Mouse (Mus musculus) right cerebral cortex, adult 18-20 months (tissue): ENCODE measurements at regions not wholly inside any gene's neighbourhood (a gene's known extent, or its start where the extent isn't known, plus 50 kb on each side); places are given as distances from the start of the nearest gene placed in this dataset.
A peak's percentile ranks its signal among the peaks of the same experiment; 100 is the strongest.

ENCODE experiments used
- DNase-seq: peaks from one replicate; pipeline ENCODE4 v3.0.0; 2022; ENCODE audit warnings: mixed read lengths

DNA sequence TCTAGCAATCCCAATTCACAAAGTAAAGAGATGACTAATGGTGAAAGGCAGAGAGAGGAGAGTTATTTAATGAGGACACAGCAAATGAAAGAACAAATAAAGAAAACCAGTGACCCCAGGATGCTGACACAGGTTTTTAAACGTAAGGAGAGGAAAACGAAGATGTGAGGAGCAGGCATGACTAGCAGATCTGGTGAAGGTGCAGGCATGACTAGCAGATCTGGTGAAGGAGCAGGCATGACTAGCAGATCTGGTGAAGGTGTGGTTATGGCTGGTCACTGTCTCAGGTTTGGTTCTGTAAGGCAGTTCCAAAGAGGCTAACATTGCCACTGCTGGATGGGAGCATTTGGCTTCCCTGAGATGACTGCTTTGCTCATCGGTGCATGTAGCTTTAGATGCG is 57.0 kb downstream of the Mbl2 start:
- DNase-seq = no peak

DNA sequence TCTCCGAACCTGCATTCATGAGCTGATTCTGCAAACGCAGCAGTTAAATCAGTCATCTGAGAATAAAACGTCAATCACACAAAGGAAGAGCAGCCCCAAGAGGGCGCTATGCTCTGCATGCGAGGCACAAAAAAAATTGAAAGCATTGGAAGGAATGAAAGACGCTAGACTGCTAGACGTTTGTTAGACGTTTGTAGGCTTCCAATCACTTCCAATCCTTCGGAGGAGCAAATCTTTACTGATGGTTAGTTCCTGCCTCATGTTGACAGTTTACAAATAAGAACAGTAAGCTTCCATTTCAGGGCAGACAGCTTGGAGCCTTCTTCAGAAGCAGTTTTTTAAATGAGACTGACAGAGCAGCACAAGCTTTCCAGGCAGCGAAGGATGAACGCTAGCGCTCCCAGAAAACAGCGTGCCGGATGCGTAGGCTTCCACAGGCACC is 62.5 kb downstream of the Mbl2 start:
- peak; percentile 25 for DNase-seq

DNA sequence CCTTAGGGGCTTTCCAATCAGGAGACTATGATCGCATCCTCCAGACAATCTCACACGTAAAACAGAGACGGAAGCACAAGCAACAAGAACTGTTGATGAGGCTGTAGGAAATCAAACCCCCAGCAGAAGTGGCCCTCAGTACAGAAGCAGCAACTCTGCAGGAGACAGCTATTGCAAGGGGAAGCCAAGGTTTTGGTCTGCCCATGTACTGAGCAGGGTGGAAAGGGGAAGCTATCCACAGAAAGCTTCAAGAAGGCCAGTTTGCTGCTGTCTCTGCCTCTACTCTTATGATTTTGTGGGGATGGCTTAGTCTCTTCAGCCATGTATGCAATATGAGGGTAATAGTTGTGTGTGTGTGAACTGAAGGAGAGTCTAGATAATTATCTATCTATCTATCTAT is 63.3 kb downstream of the Mbl2 start:
- DNase-seq = no peak

DNA sequence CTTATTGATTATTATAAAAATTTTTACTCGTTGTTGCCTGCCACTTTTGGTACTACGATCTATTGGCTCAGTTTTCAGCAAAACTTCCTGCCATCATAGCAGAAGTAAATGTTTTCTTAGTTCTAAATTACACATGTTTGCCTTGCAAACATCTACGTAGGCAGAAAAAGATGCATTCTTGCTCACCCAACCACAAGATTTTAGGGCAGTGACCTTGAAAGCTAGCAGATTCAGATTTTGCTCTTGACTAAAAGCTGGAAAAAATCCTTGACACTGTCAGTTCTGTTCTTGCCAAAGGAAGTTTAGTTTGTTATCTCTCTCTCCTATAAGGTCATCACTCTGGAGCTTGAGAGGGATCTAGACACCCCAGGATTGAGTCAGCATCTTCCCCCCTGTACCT is 66.8 kb downstream of the Mbl2 start:
- no peak for DNase-seq

DNA sequence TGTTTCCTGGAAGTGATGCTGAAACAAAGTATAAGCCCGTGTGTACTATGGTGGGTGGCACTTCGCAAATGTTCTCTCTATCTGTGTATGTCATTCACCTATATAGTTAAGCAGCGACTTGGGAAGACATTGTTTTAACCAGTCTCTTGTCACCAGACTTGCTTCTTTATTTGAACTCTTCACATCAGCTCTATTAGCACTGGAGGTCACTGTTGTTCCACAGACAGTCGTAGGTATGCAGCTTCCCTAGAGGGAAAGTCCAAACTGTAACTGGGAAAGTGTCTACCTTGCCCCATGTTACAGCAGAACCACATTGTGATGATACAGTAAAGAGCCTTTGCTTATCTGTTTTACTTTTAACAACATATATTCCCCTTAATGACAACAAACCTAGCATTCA is 69.5 kb downstream of the Mbl2 start:
- no peak for DNase-seq

DNA sequence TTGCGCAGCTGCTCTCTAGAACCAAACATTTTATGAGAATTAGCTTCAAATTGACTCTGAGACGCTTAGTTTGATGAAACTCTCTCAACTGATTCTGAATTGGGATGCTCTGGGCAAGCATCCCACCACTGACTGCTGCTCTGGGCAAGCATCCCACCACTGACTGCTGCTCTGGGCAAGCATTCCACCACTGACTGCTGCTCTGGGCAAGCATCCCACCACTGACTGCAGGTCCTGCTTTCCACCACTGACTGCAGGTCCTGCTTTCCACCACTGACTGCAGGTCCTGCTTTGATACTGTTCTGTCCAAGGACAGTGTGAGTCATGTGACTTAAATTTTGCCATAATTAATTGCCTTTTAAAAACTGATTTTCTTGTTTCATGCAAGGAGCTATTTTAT is 73.6 kb downstream of the Mbl2 start:
- no peak for DNase-seq

DNA sequence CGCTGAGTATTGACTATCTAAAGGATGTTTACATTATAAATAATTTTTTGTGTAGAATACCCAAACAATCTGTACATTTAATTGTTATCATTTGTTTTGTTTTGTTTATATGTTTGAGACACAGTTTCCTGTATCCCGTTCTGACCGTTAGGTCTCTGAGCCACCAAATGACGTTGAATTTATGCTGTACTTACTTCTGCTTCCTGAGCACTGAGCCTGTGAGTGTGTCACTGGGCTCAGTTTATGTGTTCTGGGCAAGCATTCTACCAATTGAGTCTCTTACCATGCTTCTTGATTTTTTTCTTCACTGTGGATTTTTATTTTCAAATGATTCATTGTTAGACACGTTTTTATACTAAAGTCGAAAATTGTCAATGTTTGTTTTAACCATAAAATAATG is 74.2 kb downstream of the Mbl2 start:
- no peak for DNase-seq

DNA sequence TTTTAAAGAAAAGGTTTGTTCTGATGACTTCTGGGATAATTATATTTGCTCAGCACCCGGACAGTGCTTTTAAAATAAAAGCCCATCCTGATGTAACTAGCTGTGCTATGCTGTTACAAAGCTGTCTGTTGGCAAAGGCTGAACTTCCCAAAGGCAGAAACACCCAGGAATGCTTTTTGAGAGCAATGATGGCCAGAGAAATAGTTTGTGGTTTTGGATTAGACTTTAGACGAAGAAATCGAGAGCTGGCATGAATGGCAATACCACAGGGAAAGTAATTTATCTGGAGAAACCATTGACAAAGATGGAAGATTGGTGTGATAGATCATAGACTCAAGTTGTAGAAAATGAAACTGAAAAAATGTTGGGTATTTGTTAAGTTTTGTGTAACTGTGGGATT is 84.6 kb downstream of the Mbl2 start:
- DNase-seq = no peak

DNA sequence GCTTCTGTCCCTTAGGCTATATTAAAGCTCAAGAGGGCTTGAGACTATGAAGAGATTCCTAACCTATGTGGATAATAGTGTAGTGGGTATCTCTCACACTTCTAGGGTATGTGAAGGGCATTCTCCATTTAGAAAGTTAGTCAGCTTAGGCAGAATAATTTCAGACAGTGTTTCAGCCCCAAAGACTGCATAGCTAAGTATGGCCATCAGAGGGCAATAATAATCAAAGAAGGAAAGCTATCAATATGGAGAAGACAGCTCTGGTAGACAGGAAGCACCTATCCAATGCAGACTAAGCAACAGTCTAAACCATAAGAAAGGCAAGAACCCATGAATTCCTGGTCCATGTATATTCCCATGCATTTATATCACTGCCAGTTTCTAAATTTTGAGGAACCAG is 95.0 kb downstream of the Mbl2 start:
- DNase-seq = no peak

DNA sequence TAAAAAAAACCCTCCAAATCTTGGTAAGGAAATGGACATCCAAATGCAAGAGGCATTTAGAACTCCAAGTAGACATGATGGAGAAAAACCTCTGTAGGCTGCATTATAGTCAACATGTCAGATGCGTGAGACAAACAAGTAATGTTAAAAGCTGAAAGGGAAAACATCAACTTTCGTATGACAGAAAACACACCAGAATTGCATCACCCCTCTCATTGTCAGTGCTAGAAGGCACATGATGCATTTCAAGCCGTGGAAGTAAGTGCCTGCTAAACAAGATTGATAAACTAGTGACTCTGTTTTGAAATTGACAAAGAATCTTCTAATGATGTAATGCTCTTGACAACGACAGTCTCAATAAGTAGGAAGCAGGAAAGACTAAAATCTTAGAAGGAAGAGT is 96.1 kb downstream of the Mbl2 start:
- DNase-seq = no peak

DNA sequence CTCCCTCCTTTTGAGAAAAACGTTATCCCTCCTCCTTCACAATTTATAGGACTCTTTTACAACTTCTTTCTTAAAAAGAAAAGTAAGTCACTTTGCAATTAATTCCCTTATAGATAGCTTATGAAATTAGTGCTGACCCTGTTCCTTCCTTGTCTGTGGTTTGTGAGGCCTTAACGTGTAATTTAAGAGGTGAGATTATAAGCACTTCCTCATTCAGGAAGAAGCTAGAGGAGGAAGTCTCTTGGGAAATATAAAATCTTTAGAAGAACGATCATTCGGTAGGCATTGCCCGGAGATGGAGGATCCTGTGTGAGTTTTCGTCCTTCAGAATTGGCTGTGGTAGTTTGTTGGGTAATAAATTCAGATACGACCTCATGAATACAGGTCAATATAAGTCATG is 98.0 kb downstream of the Mbl2 start:
- no peak for DNase-seq

DNA sequence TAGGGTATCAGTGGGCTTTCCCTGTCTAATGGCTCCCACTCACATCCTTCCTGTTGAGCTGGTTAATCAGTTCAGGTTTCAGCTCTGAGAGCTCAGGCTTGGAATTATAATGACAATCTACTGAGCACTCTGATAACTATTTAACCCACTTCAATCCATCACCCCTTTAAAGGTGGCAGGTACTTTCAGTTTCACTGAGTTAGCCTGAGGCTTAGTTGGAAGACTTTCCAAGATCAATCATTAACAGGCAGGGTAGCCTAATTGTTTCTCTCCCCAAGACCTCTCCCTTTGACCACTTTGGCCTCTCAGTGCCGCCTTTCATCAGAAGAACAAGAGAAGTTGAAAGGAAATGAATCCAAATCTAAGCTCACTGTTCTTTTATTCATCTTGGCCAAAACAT is 99.1 kb downstream of the Mbl2 start:
- no peak for DNase-seq

DNA sequence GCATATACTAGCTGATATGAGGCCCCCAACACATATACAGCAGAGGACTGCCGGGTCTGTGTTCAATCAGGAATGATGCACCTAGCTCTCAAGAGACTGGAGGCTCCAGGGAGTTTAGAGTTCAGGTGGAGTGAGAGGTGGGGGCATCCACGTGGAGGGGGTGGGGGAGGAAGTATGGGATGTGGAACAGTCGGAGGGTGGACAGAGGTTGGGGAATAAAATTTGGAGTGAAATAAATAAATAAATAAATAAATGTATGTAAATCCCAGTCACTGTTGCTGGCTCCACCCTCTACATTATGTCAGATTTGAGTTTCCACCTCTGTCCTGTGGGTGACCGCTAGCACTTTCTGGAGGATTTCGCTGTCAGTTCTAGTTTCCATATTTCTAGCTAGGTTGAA is 111.7 kb downstream of the Mbl2 start:
- no peak for DNase-seq

DNA sequence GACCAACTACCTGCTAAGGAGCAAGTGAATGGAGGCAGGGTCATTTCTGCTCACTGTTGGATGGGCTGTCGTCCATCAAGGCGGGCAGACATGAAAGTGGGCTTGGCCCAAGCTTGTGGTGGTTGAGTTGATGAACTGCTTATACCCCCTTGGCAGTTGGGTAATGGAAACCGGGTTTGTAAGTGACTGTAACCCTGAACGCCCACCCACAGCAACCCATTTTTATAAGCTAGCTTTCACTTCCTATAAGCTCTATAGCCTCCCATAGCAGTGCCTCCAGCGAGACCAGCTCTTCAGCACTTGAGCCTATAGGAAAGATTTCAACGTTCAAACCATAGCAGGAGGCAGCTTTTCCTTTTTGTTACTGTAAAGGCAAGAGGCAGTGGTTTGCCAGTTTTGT is 116.2 kb downstream of the Mbl2 start:
- no peak for DNase-seq

DNA sequence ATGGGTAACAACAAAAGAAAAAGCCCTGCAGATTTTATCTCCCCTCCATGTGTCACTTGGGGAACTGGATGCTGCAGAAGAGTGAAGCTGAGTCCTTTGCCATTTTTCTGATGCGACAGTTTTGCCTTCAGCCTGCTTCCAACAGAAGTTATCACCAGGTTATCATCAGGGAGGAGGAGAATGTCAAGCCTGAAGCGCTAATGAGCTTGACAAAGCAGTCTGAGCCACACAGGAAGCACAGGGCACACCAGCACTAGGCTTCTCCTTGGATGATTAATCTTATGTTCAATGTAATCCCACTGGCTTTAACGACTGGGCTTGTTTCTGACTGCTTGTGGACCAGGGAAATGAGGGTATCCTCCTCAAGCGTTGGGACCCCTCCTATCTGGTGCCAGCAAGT is 122.2 kb downstream of the Mbl2 start:
- DNase-seq = no peak

DNA sequence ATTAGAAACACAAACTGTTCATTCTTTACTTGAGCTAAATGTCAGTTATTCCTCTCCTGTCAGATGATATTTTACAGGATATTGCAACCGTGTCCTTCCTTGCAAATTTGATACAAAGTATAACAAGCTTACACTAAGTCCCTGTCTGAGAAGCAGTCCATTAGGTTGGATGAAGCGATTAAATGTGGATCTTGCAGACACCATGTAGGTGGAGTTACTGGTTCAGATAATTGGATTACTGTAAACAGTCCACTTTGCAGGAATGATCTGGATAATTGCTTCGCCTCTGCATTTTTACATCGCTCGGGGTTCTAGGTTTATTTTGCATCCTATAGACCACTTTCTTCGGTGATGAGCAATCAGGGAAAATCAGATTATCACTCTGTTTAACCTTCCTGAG is 126.2 kb downstream of the Mbl2 start:
- DNase-seq = no peak

DNA sequence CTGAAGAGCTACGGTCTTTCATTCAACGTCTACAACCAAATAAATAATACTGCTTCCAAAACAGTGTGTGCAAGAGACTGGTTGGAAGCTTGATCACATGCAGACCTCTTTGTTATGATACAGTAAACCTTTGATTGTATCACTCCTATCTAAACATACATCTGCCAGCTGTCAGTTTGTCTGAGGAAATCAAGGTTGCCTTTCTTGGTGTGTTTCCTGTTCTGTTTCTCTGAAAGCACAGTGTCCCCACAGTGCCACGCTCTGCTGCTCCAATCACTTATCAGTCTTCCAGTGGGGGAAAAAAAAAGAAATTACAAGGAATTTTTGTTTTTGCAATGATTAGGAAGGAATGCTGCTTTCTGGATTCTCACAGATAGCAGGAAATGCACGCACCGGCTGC is 139.2 kb downstream of the Mbl2 start:
- DNase-seq = no peak

DNA sequence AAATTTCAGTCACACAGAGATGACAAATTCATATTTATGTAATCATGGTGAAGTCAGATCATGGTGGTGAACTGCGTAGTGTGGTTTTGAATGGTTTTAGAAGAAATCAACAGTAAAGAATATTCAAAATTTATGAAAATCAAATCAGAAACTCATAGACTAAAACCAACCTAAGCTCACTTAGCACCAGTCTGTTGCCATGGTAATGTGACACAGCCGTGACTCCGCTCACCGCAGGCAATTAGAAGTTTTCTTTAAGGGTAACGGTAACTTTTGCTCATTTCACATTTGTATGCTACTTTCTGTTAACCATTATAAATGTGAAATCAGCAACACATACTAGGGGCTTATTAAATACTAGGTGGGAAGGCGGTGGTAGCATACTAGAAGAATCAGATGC is 147.0 kb downstream of the Mbl2 start:
- peak; percentile 1 for DNase-seq

DNA sequence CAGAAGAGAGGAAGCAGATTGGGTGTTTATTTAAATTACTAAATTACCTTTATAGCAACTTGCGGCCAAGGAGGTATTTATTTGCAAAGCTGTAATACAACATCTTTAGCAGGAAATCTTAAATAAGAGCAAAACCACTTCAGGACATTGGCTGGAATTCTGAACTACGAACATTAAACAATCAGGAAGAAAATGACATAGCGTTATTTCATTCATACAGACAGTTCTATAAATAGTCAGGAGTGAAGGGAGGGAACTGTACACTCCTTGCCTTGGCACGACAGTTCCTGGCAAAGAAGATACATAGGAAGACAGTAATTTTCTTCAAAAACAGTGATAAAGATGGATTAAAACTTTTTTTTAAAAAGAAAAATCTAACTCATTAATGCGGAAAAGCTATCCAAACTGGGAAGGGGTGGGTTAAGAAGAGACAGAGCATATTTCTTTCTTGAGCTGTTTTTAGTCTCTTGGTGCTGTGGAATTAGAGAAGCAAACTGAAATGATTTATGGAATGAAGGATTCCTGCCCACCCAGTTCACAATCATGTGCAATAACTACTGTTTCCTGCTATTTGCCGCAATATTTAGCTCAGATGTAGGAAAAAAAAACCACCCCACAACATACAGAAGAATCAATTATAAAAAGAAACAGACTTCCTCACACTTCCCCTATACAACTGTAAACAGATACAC is 147.9 kb downstream of the Mbl2 start:
- DNase-seq = no peak

DNA sequence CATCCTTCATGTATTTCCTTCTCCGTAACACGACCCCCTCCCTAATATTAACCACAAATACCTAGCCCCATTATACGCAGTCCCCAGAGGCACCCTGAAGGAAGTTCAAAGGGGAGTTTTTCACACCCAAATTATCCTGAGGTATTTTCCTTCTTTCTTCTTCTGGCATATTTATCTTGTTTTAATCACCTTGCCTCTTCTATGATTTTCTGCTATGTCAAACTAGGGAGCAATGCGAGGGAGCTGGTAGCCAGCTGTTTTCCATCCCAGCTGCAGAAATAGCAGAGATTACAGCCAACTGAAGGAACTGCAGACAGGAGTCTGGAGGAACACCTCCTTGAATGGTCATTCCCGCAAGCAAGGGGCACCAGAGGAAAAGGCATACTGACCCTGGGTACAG is 155.7 kb downstream of the Dkk1 start:
- no peak for DNase-seq

DNA sequence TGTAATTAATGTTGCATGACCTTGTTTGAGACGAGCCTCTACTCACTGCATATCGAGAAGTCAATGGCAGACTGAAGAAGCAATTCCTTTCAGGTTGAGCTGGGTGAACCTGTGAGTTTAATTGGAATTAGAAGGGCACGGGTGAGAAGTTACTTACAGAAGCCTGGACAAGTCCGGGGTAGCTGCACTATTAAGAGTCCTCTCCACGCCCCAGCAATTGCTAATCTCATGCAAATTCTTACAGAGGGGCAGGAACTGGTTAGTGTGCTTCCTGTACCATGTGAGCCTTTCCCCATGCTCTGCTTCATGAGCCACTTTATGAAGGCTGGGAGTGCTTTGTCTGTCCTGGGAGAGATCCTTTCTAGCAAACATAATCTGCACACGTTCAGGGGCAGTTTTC is 142.5 kb downstream of the Dkk1 start:
- no peak for DNase-seq

DNA sequence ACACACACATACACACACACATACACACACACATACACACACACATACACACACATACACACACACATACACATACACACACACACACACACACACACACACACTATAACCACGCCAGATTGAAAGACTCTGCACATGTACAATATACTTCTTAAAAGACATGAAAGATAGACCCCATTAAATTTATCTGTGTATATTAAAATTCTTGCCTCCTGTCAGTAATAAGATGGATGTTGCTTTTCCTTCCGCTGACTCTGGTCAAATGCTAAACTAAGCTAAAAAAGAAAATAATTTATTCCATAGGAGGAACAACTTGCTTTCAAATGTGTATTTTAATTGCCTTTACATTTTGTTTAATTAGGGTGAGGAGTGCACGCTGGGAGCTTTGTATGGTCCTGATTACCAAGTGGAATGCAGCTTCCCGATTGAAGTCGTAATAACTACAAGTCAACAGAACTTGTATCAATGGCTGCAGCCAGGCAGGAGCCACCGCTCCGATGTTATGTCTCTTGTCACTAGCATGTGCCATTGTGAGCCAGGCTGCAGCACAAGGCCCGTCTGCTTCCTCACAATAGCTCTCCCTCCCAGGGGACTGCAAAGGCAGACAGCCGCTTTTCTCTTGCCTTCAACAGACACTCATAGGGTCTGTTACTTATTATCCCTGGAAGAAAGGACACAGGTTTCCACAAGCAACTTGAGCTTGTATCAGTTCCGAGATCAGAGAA is 129.7 kb downstream of the Dkk1 start:
- no peak for DNase-seq

DNA sequence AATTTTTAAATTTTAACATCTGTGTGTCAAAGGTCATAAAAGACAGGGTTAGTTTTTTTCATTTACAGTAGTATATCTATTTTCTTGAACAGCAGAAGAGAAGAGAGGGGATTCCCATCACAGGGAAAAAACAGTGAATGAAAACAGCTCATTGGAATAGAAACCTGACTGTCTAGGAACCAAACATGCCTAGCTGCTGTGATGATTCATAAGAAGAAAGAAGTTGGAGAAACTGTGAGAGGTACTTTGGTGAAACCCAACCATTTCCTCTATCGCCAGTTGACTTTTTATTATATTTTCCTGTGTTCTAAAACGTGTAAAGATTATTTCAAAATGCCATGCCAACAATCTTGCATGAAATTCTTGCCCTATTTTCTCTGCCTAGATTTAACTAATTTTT is 123.8 kb downstream of the Dkk1 start:
- DNase-seq = no peak

DNA sequence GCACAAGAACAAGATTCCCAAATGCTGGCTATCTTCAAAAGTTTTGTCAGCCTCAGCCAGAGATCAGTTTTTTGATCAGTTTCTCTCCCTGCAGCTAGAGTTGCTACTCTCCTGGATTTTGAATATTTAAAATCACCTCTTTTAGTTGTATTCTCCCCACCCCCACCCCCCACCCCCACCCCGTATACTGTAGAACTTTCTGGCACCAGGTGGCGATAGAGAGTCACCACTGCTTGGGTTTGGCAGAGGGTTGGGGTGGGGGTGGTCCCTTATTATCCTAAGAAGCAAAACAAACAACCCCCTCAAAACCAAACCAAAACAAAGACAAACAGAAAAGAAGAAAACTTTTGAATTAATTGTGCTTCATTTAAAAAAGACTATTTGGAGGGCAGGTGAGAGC is 122.0 kb downstream of the Dkk1 start:
- DNase-seq = no peak

DNA sequence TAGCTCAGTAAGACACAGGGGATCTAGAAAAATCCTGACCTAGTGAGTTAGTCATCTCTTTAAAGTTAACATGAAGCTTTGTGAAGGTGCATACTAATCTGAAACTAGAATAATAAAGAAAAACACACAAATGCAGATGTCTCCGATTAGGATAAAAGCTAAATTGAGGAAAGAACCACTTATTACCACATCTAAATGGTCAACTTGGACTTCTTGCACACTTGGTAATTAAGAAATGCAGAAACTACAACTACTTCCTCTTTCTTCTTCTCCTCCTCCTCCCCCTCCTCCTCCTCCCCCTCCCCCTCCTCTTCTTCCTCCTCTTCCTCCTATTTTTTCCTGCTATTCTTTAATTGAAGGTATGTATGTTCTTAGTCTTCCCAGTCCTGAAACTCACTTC is 116.3 kb downstream of the Dkk1 start:
- no peak for DNase-seq
